Mouse (Mus musculus) liver, postnatal 0 days (tissue): ENCODE measurements around the gene Taf3.

ENCODE experiments used
- CTCF ChIP-seq: sonication (generic); IDR thresholded peaks from 2 replicates; pipeline ENCODE4 v1.5.1; 2016; ENCODE audit warnings: antibody characterized with exemption, low read depth
- EP300 ChIP-seq: IDR thresholded peaks from 2 replicates; pipeline ENCODE4 v1.6.1; 2016; ENCODE audit warnings: antibody characterized with exemption, low read depth, mild to moderate bottlenecking

DNA sequence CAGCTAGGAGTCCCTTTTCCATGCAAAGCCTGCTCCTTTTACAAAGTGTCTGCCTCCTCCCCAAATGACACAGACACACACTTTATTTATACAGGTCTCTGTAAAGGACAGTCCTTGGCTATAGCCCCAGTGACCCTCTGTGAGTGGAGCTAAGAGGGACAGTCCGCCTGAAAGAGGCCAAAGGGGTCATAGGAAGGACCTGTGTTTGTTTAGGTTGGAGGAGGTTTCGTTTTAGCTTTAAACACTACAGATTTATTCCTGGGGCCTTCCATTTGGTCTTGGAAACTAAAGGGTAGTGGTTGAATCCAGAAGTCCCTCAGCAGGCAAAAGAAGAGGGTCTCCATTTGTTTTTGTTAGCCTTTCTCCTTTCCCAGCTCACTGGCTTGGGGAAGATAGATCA lies 174.6 kb downstream of the Taf3 start:
- TF ChIP-seq CTCF: no peak
- no peak for TF ChIP-seq EP300
